9 mouse cellular contexts compared by ENCODE assay signal in the genomic region with DNA sequence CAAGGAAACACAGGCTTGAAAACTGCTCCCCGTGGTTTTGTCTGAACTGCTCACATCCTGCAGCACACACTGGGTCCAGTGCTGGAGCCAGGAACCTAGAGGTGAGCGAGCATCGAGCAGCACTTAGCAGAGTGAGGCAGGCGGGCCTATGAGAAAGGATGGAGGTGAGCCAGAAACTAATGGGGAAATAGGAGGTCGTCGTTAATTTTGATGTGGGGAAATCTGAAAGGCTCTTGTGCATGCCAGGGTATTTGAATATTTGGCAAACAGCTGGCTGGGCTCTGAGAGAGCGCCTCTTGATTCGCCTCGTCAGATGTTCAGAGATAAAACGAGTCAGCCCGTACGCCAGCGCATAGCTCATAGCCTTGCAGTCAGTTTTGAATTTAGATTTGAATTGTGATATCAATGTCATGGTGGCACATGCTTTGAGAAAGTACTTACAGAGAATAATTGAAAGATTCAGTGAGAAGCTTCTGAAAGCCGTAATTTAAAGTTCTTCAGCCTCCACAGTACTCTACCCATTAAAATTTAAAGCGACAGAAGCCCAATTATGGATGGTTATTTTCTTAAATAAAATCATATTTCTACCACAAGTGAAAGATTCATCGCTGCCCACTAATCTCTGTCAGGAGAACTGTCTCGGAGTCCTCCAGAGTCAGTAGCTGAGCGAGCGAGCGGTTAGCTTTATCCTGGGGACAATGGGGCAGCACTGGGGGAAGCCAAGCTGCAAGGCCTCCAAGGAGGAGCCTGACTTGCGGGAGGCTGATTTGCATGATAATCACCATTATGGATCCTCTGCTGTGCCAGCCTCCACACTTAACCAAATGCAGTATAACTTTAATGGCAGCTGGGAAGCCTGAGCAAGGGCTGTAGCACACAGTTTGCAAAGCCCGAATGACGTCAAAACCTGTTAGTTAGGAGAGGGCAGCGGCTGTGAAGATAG.
A peak's percentile ranks its signal among the peaks of the same experiment; 100 is the strongest.
DNase-seq lines count a peak whose midpoint lies in the region; ATAC-seq lines count a peak whose summit lies in the region.
"Had no signal": no experiment of that assay in that cellular context is flagged by ENCODE, and none has a peak within 500 bp of the region (broad histone marks: within the 10 kb centered on the region; RNA-seq: fewer than 3 reads in every experiment).

No protein-coding gene starts in this region.

- H3K9ac ChIP-seq in liver, embryonic 15.5 days = no peak overlapping the region

- no peaks in the 10 kb centered on the region for H3K9me3 ChIP-seq in liver, embryonic 15.5 days (replicated peaks)

- H3K4me2 ChIP-seq in liver, embryonic 15.5 days = peak overlapping the region; percentile 32; the same call in 1 of the 2 replicates

- H3K27me3 ChIP-seq in liver, embryonic 15.5 days = no peaks in the 10 kb centered on the region

- H3K27ac ChIP-seq in liver, embryonic 15.5 days (replicated peaks) = no peak overlapping the region

- ATAC-seq in liver, embryonic 15.5 days (ENCODE audit: insufficient read depth) = no peak

- H3K4me3 ChIP-seq in liver, embryonic 15.5 days (replicated peaks) = no peak overlapping the region
- H3K4me3 ChIP-seq: erythroblast, embryonic 14.5 days had no signal

- WGBS in liver, embryonic 15.5 days (ENCODE audit: insufficient replicate concordance) = 14% methylated on average over 24 of the region's 24 CpGs

- H3K36me3 ChIP-seq in liver, embryonic 15.5 days (replicated peaks) = no peaks in the 10 kb centered on the region

- peak; percentile 1 to 13 for DNase-seq in heart, adult 18-20 months
- DNase-seq in heart, postnatal 4 days = no peak
- peak; percentile 4 for DNase-seq in cerebellum, adult 11-12 months
- DNase-seq in forelimb bud, embryonic 11.5 days (ENCODE audit: low read depth, low spot score) = peak; percentile 29
- peak; percentile 3 for DNase-seq in kidney, postnatal 14 days
- peak; percentile 80 for DNase-seq in retina, embryonic 14.5 days (ENCODE audit: low spot score)
- no peak for DNase-seq in gastrocnemius, adult 18-20 months (ENCODE audit: low spot score)

- no peaks in the 10 kb centered on the region for H3K4me1 ChIP-seq in liver, embryonic 15.5 days (replicated peaks)

Comparison
In these comparisons a context has a peak if more than half of its experiments do, and no peak if none do; other contexts are left out.
1. DNase-seq: peak in heart, adult 18-20 months (2 of 2), cerebellum, adult 11-12 months (single experiment), forelimb bud, embryonic 11.5 days (single experiment), kidney, postnatal 14 days (single experiment) and retina, embryonic 14.5 days (single experiment); none in heart, postnatal 4 days (single experiment) and gastrocnemius, adult 18-20 months (single experiment).